Mouse (Mus musculus) heart, adult 9 months (tissue): ENCODE measurements around the gene Tbc1d25.

Experiments
- DNase-seq, 2 experiments: peaks; one replicate each; pipeline ENCODE4 v3.0.0; 2022; ENCODE audit warnings: low spot score in 2 of 2

Tbc1d25 gene

DNA sequence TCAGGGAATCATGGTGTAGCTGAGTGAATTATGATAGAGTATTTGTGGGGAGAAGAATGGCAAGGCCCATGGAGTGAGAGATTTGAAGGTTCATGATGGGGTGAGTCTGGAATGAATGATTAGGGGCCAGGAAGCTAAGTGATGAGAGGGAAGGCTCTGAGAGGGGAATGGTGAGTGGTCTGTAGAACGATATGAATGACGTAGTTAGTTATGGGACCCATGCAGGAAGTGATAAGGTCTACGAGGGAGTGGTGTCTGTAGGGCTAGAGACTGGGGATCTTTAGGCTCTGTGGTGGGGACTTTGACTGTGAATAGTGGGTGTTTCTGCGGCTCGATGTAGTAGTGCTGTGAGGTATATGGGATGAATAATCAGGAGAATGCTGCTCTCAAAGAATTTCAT is 3.7 kb upstream of the Tbc1d25 start:
- no peak for DNase-seq

DNA sequence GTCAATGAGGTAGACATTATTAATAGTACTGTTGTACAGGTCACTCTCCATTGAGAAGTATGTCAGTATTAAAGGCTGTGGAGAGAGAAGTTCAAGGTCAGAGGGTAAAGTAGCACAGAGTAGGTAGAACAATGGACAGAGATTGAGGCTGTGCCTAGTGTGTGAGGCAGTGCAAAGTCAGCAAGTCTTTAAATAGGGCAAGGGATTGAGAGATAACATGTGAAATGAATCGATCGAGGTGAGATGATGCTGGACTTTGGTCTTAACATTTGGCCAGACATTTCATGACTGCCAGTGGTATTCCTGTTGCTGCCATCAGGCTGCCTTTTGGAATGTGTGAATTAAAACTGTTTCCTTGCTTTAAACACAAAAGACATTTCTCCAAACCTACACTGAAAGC is 2.9 kb upstream of the Tbc1d25 start:
- DNase-seq = no peak

DNA sequence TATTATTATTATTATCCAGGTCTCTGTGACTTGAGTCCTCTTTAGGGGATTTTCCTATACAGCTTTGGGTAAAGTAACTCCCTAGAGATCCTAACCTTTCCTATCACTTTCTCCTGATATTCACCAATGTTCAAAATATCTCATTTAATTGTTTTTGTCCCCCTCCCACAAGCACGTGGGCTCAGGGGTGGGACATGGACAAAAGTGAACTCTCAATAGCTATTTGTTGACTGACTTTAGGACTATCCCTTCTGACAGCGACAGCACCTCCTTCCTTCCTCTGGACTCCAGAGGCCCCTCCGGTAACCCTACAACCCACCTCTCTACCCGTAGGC is 845 bp downstream of the Tbc1d25 start:
- no peak for DNase-seq

DNA sequence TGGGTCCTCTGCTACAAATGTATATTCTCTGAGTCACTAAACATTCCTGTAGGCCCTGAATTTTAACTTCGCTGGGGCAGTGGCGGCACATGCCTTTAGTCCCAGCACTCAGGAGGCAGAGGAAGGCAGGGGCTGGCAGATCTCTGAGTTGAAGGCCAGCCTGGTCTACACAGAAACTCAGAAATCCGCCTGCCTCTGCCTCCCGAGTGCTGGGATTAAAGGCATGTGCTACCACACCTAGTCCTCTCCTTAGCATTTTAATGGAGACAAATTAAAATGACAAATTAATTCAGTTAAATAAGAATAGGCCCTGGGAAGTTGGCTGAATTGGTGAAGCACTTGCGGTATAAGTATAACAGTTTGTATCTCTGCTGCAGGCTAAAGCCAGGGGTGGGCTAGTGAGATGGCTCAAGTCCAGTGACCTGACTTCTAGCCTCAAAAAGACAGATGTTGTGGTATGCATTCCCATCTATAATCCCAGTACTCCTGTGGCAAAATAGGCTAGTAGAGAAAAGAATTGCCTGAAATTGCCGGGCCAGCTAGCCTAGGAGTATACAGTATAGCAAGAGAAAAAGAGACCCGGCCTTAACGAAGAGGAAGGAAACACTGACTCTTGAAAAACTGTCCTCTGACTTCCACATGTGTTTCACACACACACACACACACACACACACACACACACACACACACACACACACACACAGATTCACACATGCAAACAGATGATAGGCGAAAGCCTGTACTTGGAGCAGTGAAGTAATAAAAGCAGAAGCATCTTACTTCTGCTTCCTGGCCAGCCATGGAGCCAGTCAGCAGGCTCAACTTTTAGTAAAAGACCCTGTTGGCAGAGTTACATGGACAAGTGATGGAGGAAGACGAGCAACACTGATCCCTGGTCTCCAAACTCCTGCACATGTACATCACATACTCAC is 8.0 kb downstream of the Tbc1d25 start:
- DNase-seq = no peak

DNA sequence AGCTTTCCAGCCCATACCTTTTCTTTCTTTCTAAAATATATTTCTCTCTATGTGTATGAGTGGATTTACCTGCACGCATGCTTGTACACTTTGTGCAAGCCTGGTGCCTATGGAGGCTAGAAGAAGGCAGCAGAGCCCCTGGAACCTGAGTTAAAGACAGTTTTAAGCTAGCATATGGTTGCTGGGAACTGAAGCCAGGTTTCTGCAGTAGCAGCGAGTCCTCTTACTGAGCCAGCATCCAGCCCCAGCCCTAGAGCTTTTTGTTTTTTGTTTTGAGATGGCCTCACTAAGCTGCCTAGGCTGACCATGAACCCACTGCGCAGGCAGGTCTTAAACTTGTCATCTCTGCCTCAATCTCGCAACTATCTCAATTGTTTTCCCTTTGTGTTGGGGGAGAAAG is 11.5 kb downstream of the Tbc1d25 start:
- DNase-seq = no peak

DNA sequence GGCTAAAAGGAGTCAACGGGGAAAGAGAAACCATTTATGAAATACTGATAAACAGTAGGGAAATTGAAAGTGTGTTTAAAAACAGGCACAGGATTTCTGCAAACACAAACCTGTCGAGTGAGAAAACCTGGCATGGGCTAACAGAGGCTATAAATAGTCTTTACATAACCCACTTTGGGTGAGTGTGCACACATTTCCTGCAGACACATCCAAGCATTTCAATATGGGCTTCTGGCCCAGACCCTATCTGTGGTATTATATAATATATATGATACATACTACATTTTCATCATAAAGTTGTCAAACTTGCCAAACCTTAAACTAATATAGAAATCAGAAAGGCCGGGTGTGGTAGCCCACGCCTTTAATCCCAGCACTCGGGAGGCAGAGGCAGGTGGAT is 12.9 kb downstream of the Tbc1d25 start:
- DNase-seq = peak in 1 of 2 experiments; percentile 13

DNA sequence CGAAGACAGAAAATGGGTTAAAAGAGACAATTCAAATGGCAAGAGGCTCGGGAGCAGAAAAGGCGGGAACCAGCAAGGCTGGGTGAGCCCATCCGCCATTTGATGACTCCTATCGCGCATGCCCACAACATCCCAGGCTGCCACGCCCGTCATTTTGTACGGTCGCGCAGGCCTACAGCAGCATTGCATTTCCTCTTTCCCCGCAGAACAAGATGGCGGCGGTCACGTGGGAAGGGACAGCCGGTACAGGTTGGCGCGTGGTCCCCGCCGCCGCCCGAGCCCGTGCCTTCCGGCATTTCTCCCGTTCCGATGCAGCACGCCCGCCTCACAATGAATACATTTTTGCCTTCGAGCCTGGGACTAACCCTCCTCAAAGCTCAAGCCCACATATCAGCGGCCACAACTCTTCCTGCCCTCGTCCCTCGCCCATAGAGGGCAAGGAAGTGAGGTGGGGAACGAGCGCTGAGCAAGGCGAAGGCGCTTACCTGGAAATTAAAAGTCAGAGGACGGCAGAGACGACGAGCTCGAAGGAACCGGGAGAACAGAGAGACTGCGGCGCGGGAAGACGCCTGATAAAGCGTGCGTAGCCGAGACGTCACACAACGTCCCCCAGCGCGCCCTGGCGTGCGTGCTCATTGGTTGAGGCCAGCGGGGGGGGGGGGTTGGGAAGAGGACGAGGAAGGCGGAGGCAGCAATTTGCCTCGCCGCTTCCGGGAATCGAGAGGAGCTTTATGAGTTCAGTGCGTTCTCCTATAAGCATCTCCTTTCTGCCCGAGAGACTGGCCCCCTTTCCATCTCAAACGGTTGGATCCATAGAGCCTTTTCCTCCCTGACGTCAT is 30.6 kb downstream of the Tbc1d25 start, which contains the start of gene Rbm3:
TSS of gene Rbm3 (minus strand) at position 728 of the 839 bp plus-strand sequence.
- peak; percentile 86 to 92 for DNase-seq

DNA sequence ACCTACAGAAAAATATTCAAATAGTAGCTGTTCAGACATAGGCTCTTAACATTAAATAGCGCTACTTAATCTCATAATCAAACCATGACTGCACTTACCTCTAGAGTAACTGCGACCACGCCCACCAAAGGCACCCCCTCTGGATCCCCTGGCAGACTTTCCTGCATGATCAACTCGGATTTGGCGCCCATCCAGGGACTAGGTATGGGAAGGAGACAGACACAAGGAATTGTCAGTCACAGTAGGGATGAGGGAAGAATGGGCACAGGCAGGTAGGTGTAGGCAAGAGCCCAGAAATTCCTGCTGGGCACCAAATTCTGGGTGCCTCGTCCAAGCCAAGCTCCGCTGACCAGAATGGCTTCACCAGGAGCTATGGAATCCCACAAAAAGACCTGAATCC is 32.2 kb downstream of the Tbc1d25 start:
- no peak for DNase-seq

DNA sequence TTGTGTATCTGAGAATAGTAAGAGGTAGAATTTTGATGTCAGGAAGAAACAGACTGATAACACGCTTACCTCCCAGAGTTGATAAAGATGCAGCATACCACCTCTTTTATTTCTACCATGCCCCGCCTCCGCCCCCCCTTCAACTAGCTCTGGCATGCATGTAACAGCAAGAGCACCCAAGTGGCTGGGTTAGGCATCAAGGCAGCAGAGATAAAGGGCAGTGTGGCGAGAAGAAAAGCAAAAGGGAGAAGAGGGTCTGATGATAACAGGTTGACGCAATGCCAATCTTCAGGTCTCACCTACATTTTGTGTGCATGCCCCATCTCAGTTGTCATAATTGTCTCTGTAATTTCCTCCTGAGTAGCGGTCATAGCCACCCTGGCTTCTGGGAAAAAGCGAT is 33.0 kb downstream of the Tbc1d25 start:
- no peak for DNase-seq

DNA sequence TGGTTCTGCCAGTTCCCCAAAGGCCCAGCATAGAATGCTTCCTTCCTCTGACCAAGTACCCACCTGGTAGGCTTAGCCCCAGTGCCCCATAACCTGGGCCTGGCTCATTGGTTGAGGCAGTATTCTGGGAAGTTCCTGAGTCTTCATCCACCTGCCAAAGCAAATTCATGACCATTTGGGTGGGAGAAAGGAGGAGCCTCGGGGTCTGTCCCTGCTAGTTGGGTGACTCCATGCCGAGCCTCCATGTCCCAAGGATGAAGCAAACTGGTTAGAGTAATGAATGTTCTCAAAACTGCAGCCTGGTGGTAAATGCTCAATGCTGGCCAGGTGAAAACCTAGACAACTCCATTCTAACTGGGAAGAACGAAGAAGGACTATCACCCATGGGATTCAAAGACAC is 34.9 kb downstream of the Tbc1d25 start:
- DNase-seq = no peak

DNA sequence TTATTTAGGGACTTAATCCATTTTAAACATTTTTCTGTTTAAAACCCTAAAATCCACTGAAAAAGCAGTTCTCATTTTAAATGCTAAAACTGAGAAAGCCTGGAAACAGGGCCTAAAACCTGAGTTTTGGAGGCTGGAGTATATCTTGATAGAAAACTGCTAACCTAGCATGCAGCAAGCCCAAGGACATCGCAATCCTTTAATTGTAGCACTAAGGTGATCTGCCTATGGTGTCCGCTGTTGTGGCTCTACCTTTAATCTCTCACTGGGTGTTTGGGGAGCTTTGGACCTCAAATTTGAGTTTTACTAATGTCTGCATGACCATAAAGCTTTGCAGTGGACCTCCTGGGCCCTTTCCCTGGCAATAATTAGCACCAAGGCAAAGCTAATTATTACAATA is 35.5 kb downstream of the Tbc1d25 start:
- no peak for DNase-seq

DNA sequence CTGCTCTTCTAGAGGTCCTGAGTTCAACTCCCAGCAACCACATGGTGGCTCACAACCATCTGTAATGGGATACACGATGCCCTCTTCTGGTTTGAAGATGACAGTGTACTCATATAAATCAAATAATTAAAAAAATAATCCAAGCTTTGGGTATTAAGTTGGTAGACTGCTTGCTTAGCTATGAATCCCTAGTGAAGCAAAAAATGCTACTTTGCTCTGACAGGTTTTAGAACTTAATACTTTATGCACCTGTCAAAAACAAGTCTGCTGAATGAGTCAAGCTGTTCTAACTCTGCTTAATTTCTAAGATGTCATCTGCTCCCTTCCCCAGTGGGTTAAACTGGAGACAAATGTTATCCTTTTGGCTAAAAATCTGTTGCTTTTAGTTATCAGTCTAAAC is 36.5 kb downstream of the Tbc1d25 start:
- no peak for DNase-seq

DNA sequence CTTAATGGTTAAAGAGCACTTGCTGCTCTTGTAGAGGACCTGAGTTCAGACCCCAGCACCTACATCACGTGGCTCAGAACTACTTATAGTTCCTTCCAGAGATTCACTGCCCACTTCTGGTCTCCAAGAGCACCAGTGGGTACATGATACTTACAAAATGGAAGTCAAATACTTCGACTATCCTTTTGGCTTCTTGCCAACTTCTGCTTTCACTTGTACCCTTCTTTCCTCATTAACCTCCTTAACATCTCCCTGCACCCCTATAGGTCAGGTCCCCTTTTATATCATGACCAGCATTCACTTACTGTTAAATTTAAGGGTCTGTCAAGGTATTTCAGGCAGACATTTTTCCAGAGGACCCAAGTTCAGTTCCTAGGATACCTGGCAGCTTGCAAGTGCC is 40.1 kb downstream of the Tbc1d25 start:
- DNase-seq = no peak

DNA sequence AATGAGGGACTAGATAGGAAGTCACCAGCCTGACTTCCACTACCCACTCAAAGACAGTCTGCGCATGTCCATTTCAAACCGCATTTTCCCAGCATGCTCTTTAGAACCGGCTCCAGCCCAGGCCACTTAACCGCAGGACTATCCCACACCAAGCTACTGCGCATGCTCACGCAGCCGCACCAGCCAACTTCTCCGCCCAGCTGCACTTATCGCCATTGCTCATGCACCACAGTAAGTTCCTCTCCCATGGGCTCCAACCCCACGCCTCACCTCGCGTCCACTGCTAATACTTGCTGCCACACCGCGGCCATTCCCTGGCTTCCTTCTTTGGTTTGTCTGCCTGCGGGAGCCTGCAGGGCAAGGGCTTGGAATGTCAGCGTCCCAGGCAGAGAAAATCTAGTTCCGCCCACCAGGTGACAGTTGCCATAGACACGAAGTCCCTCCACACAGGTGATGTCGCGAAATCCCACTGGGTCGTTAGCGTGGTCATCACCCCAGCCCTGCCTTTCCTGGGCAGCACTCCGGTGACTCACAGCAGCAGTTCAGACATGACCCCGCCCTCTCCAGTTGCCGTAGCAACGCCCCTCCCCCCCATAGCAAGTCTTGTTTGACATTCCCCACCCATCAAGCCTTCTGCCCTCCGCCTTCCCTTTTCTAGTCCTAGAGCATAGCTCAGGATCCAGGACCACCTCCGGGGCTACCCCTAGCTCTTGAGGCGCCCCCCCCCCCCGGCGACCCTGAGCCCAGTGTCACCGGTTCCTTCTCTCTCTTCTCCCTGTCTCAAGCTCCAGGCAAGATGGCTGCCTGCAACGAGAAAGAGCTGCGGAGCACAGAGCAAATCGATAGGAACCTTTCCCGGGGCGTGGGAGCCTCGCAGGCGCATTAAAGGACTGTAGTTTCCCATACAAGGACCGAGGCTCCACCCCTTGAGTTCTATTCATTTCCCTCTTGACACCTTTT is 43.7 kb downstream of the Tbc1d25 start, which contains the start of gene Wdr13:
TSS of gene Wdr13 (minus strand) at position 876 of the 960 bp plus-strand sequence.
- DNase-seq = peak; percentile 91 to 92

DNA sequence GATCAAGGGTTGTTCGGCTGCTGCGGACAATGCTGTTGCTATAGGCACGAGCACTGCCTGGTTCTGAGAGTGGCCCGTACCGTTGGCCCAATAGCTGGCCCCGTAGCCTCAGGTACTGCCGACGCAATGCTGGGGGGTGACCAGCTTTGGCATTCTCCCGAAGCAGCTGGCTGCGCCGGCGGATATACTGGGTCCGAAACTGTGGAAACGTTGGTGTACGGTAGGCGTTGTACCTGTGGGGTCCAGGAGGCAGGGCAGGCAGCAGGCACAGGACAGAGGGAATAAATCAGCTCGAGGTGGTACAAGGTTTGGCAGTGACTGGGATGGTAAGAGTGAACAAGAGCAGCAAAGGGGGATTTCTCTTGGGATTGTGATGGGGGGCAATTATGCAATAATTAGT is 44.6 kb downstream of the Tbc1d25 start:
- no peak for DNase-seq

DNA sequence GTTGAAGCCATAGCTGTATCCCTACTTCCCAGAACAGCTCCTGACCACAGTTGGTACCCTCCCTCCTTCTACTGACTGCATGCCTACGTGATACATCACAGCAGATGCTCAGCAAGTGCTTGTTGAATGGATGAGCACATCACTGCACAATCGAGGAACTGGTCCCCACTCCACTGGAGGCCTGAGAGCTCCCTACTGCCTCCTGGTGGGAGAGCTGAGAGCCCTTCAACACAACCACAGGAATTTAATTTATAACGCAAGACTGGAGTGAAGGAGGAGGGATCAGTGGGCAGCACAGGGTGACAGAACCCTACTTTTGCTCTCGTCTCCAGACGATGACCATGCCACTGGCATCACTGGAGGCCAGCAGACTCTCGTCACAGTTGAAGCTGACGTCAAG is 50.7 kb downstream of the Tbc1d25 start:
- DNase-seq = no peak

DNA sequence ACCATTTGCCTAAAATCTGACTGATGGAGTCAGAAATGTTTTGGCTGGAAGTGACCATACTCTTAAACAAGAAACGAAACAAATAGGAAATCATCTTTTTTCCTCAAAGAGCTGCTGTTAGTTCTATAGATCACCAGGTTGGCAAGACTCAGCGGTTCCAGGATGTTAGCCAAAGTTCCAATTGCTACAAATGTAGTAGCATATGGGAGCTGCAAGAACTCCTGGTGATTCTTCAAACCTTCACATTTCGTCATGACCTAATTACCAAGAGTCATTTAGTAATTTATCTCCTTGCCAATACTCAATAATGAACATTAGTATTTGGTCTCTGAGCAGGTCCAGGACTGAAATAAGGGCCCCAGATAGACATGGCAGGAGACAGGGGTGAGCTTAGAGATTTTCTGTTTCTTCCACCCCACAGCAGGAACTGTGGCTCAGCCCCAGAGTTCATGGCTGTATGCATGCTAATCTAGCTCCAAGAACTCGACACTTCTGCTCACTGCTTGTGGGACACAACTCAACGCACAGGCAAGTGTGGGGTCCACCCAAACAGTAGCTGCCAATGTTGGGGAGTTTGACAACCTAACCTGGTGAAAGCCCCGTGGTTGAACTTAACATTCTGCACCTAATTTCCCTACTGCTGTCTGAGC is 52.0 kb downstream of the Tbc1d25 start:
- no peak for DNase-seq

DNA sequence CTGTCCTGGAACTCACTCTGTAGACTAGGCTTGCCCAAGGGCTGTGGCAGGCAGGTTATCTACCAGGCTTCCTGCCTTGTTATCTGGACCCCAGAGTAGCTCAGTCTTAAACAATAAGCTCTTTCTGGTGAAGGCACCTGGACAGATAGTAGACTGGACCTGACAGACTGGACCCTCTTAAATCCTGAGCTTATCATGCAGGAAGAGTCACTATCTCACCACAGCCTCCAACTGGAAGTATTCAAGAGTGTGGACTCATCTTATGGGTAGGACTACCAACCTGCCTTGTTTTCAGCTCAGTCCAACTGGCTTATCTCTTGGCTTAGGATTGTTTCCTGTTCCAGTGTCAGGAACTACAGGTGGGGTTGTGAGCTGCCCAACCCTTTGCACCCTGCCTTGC is 58.7 kb downstream of the Tbc1d25 start:
- no peak for DNase-seq

DNA sequence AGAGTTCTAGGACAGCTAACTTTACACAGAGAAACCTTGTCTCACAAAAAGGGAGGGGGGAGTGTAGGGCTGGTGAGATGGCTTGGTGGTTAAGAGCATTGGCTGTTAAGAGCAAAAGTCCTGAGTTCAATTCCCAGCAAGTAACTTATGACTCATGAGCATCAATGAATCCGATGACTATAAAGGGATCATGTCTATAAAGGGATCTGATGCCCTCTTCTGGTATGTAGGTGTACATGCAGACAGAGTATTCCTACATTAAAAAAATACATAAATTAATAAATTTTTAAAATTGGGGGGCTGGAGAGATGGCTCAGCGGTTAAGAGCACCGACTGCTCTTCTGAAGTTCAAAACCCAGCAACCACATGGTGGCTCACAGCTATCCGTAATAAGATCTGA is 60.7 kb downstream of the Tbc1d25 start:
- DNase-seq = no peak

DNA sequence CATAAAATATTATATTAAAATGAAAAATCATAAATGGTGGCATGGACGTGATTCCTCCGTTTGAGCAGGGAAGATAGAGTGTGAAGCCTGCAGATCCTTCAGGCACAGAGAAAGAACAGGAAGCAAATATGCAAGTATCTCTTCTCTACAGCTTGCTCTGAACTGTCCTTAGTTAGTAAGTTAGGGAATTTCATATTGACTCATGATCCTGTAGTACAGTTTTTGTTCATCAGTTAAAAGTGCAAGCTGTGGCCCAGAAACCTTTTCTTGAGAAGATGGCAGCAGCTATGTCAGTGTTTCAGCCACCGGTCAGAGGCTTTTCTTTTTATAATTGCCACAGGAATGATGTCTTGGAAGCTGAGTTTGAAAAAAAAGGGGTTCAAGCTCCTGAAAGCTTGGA is 71.0 kb downstream of the Tbc1d25 start:
- no peak for DNase-seq
